Mouse (Mus musculus) liver, postnatal 0 days (tissue): Measurements from ENCODE around the gene Ifne. TPM values are rescaled to one million over a fixed set of nuclear protein-coding genes. Genes with fewer than 3 reads are reported as not detected.

Source experiments
- ATAC-seq: fragments of 200-750 bp; cut with Nextera tagmentation; 2 replicates; pipeline ENCODE4 v1.8.0; 2017; ENCODE audit warnings: mild to moderate bottlenecking, moderate library complexity
- DNase-seq: peaks from one replicate; pipeline ENCODE4 v3.0.0-alpha.2; 2016
- H3K27ac ChIP-seq: fragments of 300-500 bp; sonication (generic); 2 replicates; pipeline ENCODE4 v1.5.1; 2014; ENCODE audit warnings: antibody characterized with exemption, moderate library complexity, mild to moderate bottlenecking, low read depth
- H3K27me3 ChIP-seq: fragments of 300-500 bp; sonication (generic); 2 replicates; pipeline ENCODE4 v1.6.1; 2014; ENCODE audit warnings: low read length, control low read depth, mixed read lengths; ENCODE audit not compliant: insufficient read depth
- H3K36me3 ChIP-seq: fragments of 300-500 bp; sonication (generic); replicated peaks from 2 replicates; pipeline ENCODE4 v1.6.1; 2014; ENCODE audit warnings: mild to moderate bottlenecking, control low read depth, low read length, moderate library complexity, mixed read lengths; ENCODE audit not compliant: insufficient read depth
- H3K4me1 ChIP-seq: fragments of 300-500 bp; sonication (generic); 2 replicates; pipeline ENCODE4 v1.6.1; 2014; ENCODE audit warnings: antibody characterized with exemption, mild to moderate bottlenecking, control low read depth; ENCODE audit not compliant: insufficient read depth
- H3K4me2 ChIP-seq: fragments of 300-500 bp; sonication (generic); 2 replicates; pipeline ENCODE4 v1.6.1; 2014; ENCODE audit warnings: low read depth, mild to moderate bottlenecking, low read length, moderate library complexity, mixed read lengths
- H3K4me3 ChIP-seq: fragments of 300-500 bp; sonication (generic); 2 replicates; pipeline ENCODE4 v1.5.1; 2014; ENCODE audit warnings: low read depth, low read length
- H3K9ac ChIP-seq: fragments of 300-500 bp; sonication (generic); replicated peaks from 2 replicates; pipeline ENCODE4 v1.6.1; 2014; ENCODE audit warnings: mild to moderate bottlenecking, moderate library complexity
- H3K9me3 ChIP-seq: fragments of 300-500 bp; sonication (generic); 2 replicates; pipeline ENCODE4 v1.6.1; 2016; ENCODE audit warnings: mild to moderate bottlenecking, control low read depth, low read length, mixed read lengths
- CTCF ChIP-seq: sonication (generic); IDR thresholded peaks from 2 replicates; pipeline ENCODE4 v1.5.1; 2016; ENCODE audit warnings: antibody characterized with exemption, low read depth
- EP300 ChIP-seq: IDR thresholded peaks from 2 replicates; pipeline ENCODE4 v1.6.1; 2016; ENCODE audit warnings: antibody characterized with exemption, low read depth, mild to moderate bottlenecking
- WGBS: fragments of 180-500 bp; shearing (Covaris S2); extraction: QIAGEN DNeasy Blood & Tissue Kit; methylation state at CpG from one replicate; pipeline ENCODE4 v1.1.7; 2014; ENCODE audit not compliant: insufficient replicate concordance; 5-methylcytosine and 5-hydroxymethylcytosine counted together
- polyA plus RNA-seq: library from polyadenylated mRNA; unstranded; fragments of >200 nt; fragmentation: Nextera tagmentation; extraction: Ambion mirVana; gene quantifications from 2 replicates; pipeline ENCODE4 v1.2.1, GENCODE M21; 2015

The Ifne gene
- polyA plus RNA-seq, 1 experiment from 2014 or later, result not detected

GRCm38 (mm10) chr4:88863309-88863708 lies 16.7 kb downstream of the Ifne start:
- DNase-seq (no peak), ATAC-seq (no peak)
- Histone ChIP-seq H3K27me3 (no peaks in the 10 kb centered on the region), H3K27ac (no peak overlapping the region), H3K9me3 (no peaks in the 10 kb centered on the region), H3K4me3 (no peak overlapping the region), H3K4me1 (peaks cover 10% of the 10 kb centered on the region), H3K4me2 (no peak overlapping the region), H3K36me3 (no peaks in the 10 kb centered on the region), H3K9ac (no peak overlapping the region)
- WGBS, result 24% methylated on average over 7 of the region's 7 CpGs
- TF ChIP-seq EP300, result no peak
- TF ChIP-seq CTCF, result no peak

GRCm38 (mm10) chr4:88859214-88859613 lies 20.8 kb downstream of the Ifne start:
- no peak overlapping the region for H3K9ac ChIP-seq
- TF ChIP-seq EP300 (no peak), CTCF (no peak)
- no peak for ATAC-seq

GRCm38 (mm10) chr4:88851026-88851763 lies 28.8 kb downstream of the Ifne start:
- Histone ChIP-seq H3K9ac (no peak overlapping the region), H3K27me3 (no peaks in the 10 kb centered on the region), H3K36me3 (no peaks in the 10 kb centered on the region), H3K4me1 (no peaks in the 10 kb centered on the region), H3K4me2 (no peak overlapping the region), H3K4me3 (no peak overlapping the region), H3K9me3 (no peaks in the 10 kb centered on the region), H3K27ac (no peak overlapping the region)
- TF ChIP-seq CTCF, result no peak
- no peak for TF ChIP-seq EP300
- WGBS, result 67% methylated on average over 4 of the region's 4 CpGs
- ATAC-seq, result no peak
- DNase-seq, result no peak

More at GRCm38 (mm10) chr4:88859214-88859613, 20.8 kb downstream of the Ifne start:
- DNase-seq, result no peak
- no peaks in the 10 kb centered on the region for H3K27me3 ChIP-seq
- H3K36me3 ChIP-seq, result no peaks in the 10 kb centered on the region
- H3K27ac ChIP-seq, result no peak overlapping the region
- no peaks in the 10 kb centered on the region for H3K9me3 ChIP-seq
- H3K4me3 ChIP-seq, result no peak overlapping the region
- peaks cover 2% of the 10 kb centered on the region for H3K4me1 ChIP-seq
- H3K4me2 ChIP-seq, result no peak overlapping the region

- TF ChIP-seq EP300 (no peak), CTCF (no peak)
- no peaks in the 10 kb centered on the region for H3K27me3 ChIP-seq
- no peak within 1 kb of the TSS for H3K27ac ChIP-seq
- H3K4me3 ChIP-seq, result no peak within 1 kb of the TSS
- no peak within 1 kb of the TSS for H3K4me2 ChIP-seq
- DNase-seq, result no peak
- H3K9me3 ChIP-seq, result no peaks in the 10 kb centered on the region
- no peaks in the 10 kb centered on the region for H3K4me1 ChIP-seq
- no peak for ATAC-seq
- 33% methylated on average over 1 of the region's 1 CpGs for WGBS
- H3K36me3 ChIP-seq, result no peaks in the 10 kb centered on the region
- no peak within 1 kb of the TSS for H3K9ac ChIP-seq
Measured at GRCm38 (mm10) chr4:88849698-88850097, 30.3 kb downstream of the Ifne start, which contains the start of gene Ifna1. Gene Ifna1, plus strand, starts transcription at chr4:88850087.

GRCm38 (mm10) chr4:88845334-88845733 lies 34.7 kb downstream of the Ifne start:
- no peaks in the 10 kb centered on the region for H3K4me1 ChIP-seq
- WGBS, result 29% methylated on average over 2 of the region's 2 CpGs
- no peaks in the 10 kb centered on the region for H3K27me3 ChIP-seq
- no peaks in the 10 kb centered on the region for H3K36me3 ChIP-seq
- TF ChIP-seq EP300, result no peak
- TF ChIP-seq CTCF, result no peak; the same call in 1 of the 2 replicates
- ATAC-seq (no peak), DNase-seq (no peak)
- H3K9ac ChIP-seq, result no peak overlapping the region
- no peaks in the 10 kb centered on the region for H3K9me3 ChIP-seq
- no peak overlapping the region for H3K4me2 ChIP-seq
- no peak overlapping the region for H3K27ac ChIP-seq
- no peak overlapping the region for H3K4me3 ChIP-seq

GRCm38 (mm10) chr4:88841438-88841911 lies 38.5 kb downstream of the Ifne start, which contains the start of gene Ifna4:
Gene Ifna4, plus strand, starts transcription at chr4:88841861.
- ATAC-seq, result no peak
- no peak within 1 kb of the TSS for H3K4me2 ChIP-seq
- no peaks in the 10 kb centered on the region for H3K4me1 ChIP-seq
- 63% methylated on average over 2 of the region's 2 CpGs for WGBS
- TF ChIP-seq EP300 (no peak), CTCF (no peak)
- no peaks in the 10 kb centered on the region for H3K27me3 ChIP-seq
- H3K36me3 ChIP-seq, result no peaks in the 10 kb centered on the region
- H3K4me3 ChIP-seq, result no peak within 1 kb of the TSS
- H3K9ac ChIP-seq, result no peak within 1 kb of the TSS
- no peak for DNase-seq
- H3K27ac ChIP-seq, result no peak within 1 kb of the TSS
- H3K9me3 ChIP-seq, result no peaks in the 10 kb centered on the region

- Histone ChIP-seq H3K9ac (no peak overlapping the region), H3K4me1 (no peaks in the 10 kb centered on the region), H3K27me3 (no peaks in the 10 kb centered on the region), H3K27ac (no peak overlapping the region), H3K4me3 (no peak overlapping the region), H3K9me3 (no peaks in the 10 kb centered on the region), H3K36me3 (no peaks in the 10 kb centered on the region), H3K4me2 (no peak overlapping the region)
- TF ChIP-seq EP300 (no peak), CTCF (no peak)
- WGBS, result 45% methylated on average over 3 of the region's 3 CpGs
- DNase-seq, result no peak
- ATAC-seq, result no peak
Measured at GRCm38 (mm10) chr4:88840058-88840457, 39.9 kb downstream of the Ifne start.
